Mouse (Mus musculus) cerebellum, adult 2 months (tissue): Measurements from ENCODE around the gene Ndufaf5.

ENCODE experiments used
- CTCF ChIP-seq: fragments of 200-500 bp; IDR thresholded peaks from 2 replicates; pipeline ENCODE4 v1.5.1; 2011; ENCODE audit warnings: low read depth, mild to moderate bottlenecking, control low read depth, low read length, moderate library complexity, borderline replicate concordance; ENCODE audit not compliant: insufficient read depth
- POLR2A ChIP-seq: fragments of 200-500 bp; IDR thresholded peaks from 2 replicates; pipeline ENCODE4 v1.6.1; 2011; ENCODE audit warnings: low read length, control low read depth, borderline replicate concordance; ENCODE audit not compliant: insufficient read depth

DNA sequence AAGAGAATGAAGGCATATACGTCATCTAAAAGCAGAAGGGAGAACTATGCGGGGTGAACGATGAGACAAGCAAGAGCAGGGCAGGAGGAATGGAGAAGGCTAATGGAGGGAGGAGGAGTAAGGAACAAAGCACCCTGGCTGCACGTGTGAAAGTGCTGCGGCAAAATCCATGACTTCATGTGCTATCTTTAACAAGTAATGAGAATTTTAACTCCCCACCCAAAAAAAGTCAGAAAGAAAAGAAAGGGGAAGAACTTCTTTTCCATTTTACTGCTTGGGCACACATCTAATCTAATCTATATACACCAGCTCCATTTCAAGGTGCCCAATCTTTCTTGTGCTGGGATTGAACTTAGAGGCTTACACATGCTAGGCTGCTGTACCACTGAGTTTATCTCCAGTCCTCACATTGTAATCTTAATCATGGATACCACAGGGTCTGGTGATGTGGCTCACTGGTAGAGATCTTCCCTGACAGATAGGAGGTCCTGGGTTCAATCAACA lies 7.0 kb upstream of the Ndufaf5 start:
- TF ChIP-seq POLR2A (no peak), CTCF (no peak)
